Mouse (Mus musculus) retina, postnatal 1 day (tissue): ENCODE data around the gene Ppp3ca.

ENCODE experiments used
- DNase-seq: peaks from one replicate; pipeline ENCODE4 v3.0.0-alpha.2; 2012

Ppp3ca gene

GRCm38 (mm10) chr3:136821039-136821438 is 151.1 kb downstream of the Ppp3ca start:
- no peak for DNase-seq

GRCm38 (mm10) chr3:136821993-136822392 is 152.1 kb downstream of the Ppp3ca start:
- DNase-seq = no peak

GRCm38 (mm10) chr3:136822431-136822830 is 152.5 kb downstream of the Ppp3ca start:
- no peak for DNase-seq

GRCm38 (mm10) chr3:136828451-136828850 is 158.5 kb downstream of the Ppp3ca start:
- no peak for DNase-seq

GRCm38 (mm10) chr3:136829109-136829508 is 159.2 kb downstream of the Ppp3ca start:
- DNase-seq = no peak

- DNase-seq = no peak
Observed at GRCm38 (mm10) chr3:136830687-136831220, 160.8 kb downstream of the Ppp3ca start.

- peak; percentile 89 for DNase-seq
Observed at GRCm38 (mm10) chr3:136833003-136833745, 163.2 kb downstream of the Ppp3ca start.

- peak; percentile 84 for DNase-seq
Observed at GRCm38 (mm10) chr3:136833893-136834292, 164.0 kb downstream of the Ppp3ca start.

- peak; percentile 94 for DNase-seq
Observed at GRCm38 (mm10) chr3:136835851-136836250, 165.9 kb downstream of the Ppp3ca start.

- DNase-seq = no peak
Observed at GRCm38 (mm10) chr3:136836319-136837193, 166.6 kb downstream of the Ppp3ca start.

- DNase-seq = peak; percentile 61
Observed at GRCm38 (mm10) chr3:136837589-136837988, 167.7 kb downstream of the Ppp3ca start.

GRCm38 (mm10) chr3:136841282-136841681 is 171.4 kb downstream of the Ppp3ca start:
- no peak for DNase-seq

GRCm38 (mm10) chr3:136842384-136842783 is 172.5 kb downstream of the Ppp3ca start:
- DNase-seq = peak; percentile 56

GRCm38 (mm10) chr3:136843811-136844491 is 174.0 kb downstream of the Ppp3ca start:
- DNase-seq = peak; percentile 39

- DNase-seq = no peak
Observed at GRCm38 (mm10) chr3:136849035-136849434, 179.1 kb downstream of the Ppp3ca start.

GRCm38 (mm10) chr3:136852921-136853320 is 183.0 kb downstream of the Ppp3ca start:
- DNase-seq = no peak

- no peak for DNase-seq
Observed at GRCm38 (mm10) chr3:136853596-136853995, 183.7 kb downstream of the Ppp3ca start.

GRCm38 (mm10) chr3:136855996-136856395 is 186.1 kb downstream of the Ppp3ca start:
- no peak for DNase-seq

GRCm38 (mm10) chr3:136862051-136862837 is 192.3 kb downstream of the Ppp3ca start:
- no peak for DNase-seq

- no peak for DNase-seq
Observed at GRCm38 (mm10) chr3:136863127-136863526, 193.2 kb downstream of the Ppp3ca start.

GRCm38 (mm10) chr3:136864306-136864705 is 194.4 kb downstream of the Ppp3ca start:
- DNase-seq = no peak
